Mouse (Mus musculus) C2C12 (cell line): ENCODE data around the gene Gm3252. TPM values are rescaled to one million over a fixed set of nuclear protein-coding genes. Genes with fewer than 3 reads are reported as not detected.
"Not testable (repeated sequence)": the region's sequence is repeated elsewhere in the genome, so short reads cannot be mapped to it uniquely, and the experiment has no call there.

Experiments used
- H3K27me3 ChIP-seq: one replicate; pipeline ENCODE4 v1.6.1; 2011; ENCODE audit not compliant: control insufficient read depth, insufficient read depth, insufficient read length
- H3K36me3 ChIP-seq: one replicate; pipeline ENCODE4 v1.6.1; 2011; ENCODE audit not compliant: control insufficient read depth, insufficient read depth
- H3K4me3 ChIP-seq: one replicate; pipeline ENCODE4 v1.5.1; 2011; ENCODE audit warnings: mild to moderate bottlenecking, control low read depth; ENCODE audit not compliant: poor library complexity, insufficient read depth, severe bottlenecking
- H3K79me2 ChIP-seq: one replicate; pipeline ENCODE4 v1.6.1; 2011; ENCODE audit not compliant: control insufficient read depth, insufficient read depth
- H3K79me3 ChIP-seq: one replicate; pipeline ENCODE4 v1.6.1; 2011; ENCODE audit warnings: low read depth, control low read depth
- H3ac ChIP-seq: one replicate; pipeline ENCODE3; 2011; ENCODE audit warnings: low read depth; ENCODE audit not compliant: control insufficient read depth, insufficient read length
- long read RNA-seq, 2 experiments: library from polyadenylated mRNA; unstranded; transcript quantifications; one replicate each; pipeline ENCODE4 v2.0.0; 2019 to 2020
- polyA plus RNA-seq: library from polyadenylated mRNA; unstranded; fragments of >200 nt; fragmentation: generic; extraction: Trizol; gene quantifications from one replicate; pipeline ENCODE4 v1.2.1, GENCODE M21; 2012; ENCODE audit warnings: missing spikeins

Gm3252 gene
- not detected for polyA plus RNA-seq
- long read RNA-seq, experiment 1: 0 reads
- long read RNA-seq, experiment 2: 0 reads

DNA sequence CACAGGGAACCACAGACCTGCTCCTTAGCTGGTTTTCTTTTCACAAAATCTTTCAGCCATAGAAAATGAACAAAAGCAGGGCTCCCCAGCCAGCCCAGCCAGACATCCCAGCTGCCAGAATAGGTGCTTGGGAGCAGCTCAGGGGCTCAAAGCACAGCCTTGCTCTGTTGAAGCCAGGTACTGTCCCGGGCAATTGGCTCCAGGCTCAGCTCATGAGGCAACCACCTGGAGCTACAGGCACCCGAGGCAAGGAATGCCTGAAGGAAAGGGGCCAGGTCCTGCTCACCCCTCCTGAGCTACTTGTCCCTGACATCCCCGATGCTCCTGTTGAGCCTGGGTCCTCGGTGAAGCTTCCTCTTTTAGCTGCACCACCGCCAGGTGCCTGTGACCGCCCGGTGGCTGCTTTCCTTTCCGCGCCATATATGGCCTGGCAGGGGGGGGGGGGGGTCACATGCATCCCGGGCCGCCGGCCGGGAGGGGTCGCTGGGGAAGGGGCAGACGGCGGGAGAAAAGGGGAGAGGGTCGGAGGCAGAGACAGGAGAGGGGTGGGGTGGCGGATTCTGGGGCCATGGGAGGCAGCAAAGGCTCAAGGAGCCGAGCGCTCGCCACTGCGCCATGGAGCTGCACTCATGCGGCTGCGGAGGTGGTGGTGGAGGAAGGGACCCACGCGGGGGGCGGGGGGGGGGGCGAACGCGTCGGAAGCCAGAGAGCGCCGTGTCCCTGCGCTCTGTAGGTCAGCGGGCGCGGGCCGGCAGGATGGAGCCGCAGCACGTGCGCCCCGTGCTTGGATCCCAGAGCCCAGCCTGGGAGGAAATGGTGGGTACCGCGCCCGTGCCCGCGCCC lies at the start of gene Gm3252:
TSS of gene Gm3252 (plus strand) at position 738 of the 843 bp plus-strand sequence.
- not testable (repeated sequence) for H3ac ChIP-seq, H3K27me3 ChIP-seq, H3K79me2 ChIP-seq, H3K36me3 ChIP-seq, H3K4me3 ChIP-seq, H3K79me3 ChIP-seq

DNA sequence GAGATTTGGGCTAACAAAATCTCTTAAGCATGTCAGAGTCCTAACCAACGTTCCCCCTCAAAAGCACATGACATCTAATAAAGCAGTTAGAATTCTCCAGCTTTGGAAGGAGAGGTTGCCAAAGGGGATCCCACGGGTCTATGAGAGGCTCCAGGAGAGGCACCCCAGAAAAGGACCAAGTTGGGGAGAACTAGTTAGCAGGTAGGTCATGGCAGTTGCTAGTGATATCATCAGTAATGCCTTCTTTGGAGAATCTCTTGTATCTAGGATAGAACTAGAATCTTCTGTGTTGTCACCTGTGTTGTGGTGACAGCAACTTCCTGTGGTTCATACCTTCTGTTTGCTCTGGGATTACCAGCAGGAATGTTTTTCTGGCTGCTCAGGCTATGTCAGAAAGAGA lies 17.6 kb upstream of the Gm3252 start, which contains the start of gene Gm7876:
TSS of gene Gm7876 (plus strand) at position 301 of the 400 bp plus-strand sequence.
- not testable (repeated sequence) for H3K27me3 ChIP-seq

DNA sequence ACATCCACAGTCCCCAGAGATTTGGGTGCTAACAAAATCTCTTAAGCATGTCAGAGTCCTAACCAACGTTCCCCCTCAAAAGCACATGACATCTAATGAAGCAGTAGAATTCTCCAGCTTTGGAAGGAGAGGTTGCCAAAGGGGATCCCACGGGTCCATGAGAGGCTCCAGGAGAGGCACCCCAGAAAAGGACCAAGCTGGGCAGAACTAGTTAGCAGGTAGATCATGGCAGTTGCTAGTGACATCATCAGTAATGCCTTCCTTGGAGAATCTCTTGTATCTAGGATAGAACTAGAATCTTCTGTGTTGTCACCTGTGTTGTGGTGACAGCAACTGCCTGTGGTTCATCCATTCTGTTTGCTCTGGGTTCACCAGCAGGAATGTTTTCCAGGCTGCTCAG lies 49.5 kb downstream of the Gm3252 start, which contains the start of gene Gm9602:
TSS of gene Gm9602 (plus strand) at position 301 of the 400 bp plus-strand sequence.
- H3K36me3 ChIP-seq, H3K4me3 ChIP-seq, H3K79me3 ChIP-seq, H3K79me2 ChIP-seq, H3ac ChIP-seq, H3K27me3 ChIP-seq: not testable (repeated sequence)

More for the DNA sequence above, 17.6 kb upstream of the Gm3252 start, which contains the start of gene Gm7876:
- not testable (repeated sequence) for H3K36me3 ChIP-seq, H3K79me2 ChIP-seq, H3ac ChIP-seq, H3K4me3 ChIP-seq, H3K79me3 ChIP-seq

Other genes with a start within 250 kb of the Gm3252 start
- not detected for gene Gm3182, start 245.0 kb upstream of the Gm3252 start, polyA plus RNA-seq
- gene Gm3047, start 171.4 kb upstream of the Gm3252 start, polyA plus RNA-seq: not detected
- gene Gm8159, start 94.4 kb upstream of the Gm3252 start, polyA plus RNA-seq: not detected
- not detected for gene Gm3239, start 62.6 kb upstream of the Gm3252 start, polyA plus RNA-seq
- gene Gm7876, start 17.5 kb upstream of the Gm3252 start, polyA plus RNA-seq: not detected
- not detected for gene Gm9602, start 49.6 kb downstream of the Gm3252 start, polyA plus RNA-seq
- not detected for gene Gm3269, start 111.3 kb downstream of the Gm3252 start, polyA plus RNA-seq
- not detected for gene Gm3264, start 128.8 kb downstream of the Gm3252 start, polyA plus RNA-seq
- gene Gm3278, start 165.6 kb downstream of the Gm3252 start, polyA plus RNA-seq: not detected